Mouse (Mus musculus) thymus, adult 18-20 months (tissue): ENCODE measurements around the gene Polr2b.
A peak's percentile ranks its signal among the peaks of the same experiment; 100 is the strongest.

Experiments
- DNase-seq, 2 experiments: peaks; one replicate each; pipeline ENCODE4 v3.0.0; 2022; ENCODE audit warnings: mixed read lengths in 2 of 2

Gene Polr2b

DNA sequence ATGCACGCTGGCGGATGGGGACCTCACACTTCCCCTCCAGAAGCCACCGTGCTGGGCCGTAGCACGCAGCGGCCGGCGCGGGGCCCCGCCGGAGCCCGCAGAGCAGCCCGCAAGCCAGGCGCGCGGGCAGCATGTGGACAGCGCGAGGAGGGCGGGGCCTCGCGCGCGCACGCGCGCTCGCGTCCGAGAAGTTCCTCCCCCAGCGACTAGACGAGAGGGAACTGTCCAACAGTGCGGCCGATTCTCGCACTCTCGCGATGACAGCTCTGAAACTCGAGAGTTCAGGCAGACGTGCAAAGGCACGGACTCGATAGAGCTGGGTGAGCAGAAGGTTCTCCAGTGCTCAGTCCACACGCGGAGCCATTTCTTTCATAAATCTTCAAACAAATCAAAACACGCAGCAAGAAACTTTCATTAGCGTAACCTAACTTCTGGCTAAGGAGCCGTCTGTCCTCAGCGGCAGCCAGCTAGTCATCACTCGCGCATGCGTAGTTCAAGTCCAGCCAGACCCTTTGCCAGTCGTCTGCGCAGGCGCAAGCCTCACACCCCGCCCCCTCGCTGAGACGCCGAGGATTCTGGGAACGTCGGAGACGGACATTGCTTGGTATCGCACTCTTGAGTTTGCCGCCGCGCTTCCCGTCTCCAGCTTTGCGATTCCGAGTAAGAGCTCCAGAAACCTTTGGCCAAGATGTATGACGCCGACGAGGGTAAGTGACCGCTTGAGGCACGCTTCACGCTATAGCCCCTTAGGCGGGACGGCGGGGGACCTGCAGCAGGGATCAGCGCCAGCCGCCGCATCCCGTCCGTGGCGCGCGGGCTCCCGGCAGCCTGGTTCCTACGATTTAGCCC lies at the start of gene Polr2b, which contains the start of gene Noa1:
Polr2b (plus strand) TSS at position 224 of the 849 bp plus-strand sequence.
Noa1 (minus strand) TSS at position 161 of the 849 bp plus-strand sequence.
- peak; percentile 95 to 97 for DNase-seq

DNA sequence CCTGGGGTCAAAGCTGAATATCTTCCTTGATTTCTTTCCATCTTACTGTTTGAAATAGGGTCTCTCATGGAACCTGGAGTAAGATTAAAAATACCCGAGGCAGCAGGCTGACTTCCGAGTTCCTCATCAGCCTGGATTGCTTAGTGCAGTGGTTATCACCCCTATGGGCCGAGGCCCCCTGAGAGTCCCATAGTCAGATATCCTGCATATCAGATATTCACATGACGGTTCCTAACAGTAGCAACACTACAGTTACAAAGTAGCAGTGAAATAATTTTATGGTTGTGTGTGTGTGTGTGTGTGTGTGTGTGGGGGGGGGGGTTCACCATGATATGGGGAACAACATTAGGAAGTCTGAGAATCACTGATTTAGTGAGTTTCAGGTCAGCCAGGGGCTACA lies 48.8 kb upstream of the Polr2b start:
- DNase-seq, result no peak

DNA sequence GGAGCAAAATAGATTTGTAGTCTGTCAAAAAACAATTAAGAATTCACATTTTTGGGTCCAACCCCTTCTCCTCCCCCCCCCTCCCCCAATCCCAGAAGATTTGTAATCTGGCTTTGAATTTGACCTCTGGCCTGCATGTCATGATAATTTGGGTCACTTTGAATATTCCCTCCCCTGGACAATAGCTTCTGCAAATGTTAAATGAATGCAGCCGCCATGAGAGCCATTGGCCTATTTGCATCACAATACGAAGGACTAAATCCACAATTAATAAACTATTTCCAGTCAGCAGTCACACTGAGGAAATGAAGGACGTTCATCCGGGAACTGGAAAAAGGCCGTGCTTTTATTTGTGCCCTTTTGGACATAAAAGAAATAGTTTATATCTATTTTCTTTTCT lies 47.8 kb upstream of the Polr2b start:
- no peak for DNase-seq

DNA sequence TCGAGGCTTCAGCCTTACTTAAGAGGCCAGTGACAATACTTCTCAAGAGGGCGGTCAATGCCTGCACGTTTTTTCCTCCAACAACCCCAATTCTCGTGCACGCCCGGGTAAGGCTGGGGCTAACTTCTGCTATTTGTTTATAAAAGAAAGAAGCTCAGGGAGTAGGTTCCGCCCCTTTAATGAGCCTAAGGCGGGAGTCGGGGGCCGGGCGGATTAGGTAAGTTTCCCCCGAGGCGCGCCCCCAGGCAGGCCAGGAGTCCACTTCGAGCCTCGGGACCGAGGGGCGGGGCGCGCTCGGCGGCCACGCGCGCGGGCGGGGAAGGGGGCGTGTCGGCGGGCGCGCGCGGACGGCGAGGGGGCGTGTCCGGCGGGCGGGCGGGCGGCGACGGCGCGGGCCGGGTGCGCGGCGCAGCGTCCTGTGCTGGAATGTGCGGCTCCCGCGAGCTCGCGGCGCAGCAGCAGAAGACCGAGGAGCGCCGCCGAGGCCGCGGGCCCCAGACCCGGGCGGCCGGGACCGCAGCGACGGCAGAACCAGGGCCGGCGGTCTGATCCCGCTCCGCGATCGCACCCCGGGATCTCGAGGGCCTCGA lies 44.8 kb upstream of the Polr2b start, which contains the start of gene Rest:
Rest (plus strand) TSS at position 411 of the 590 bp plus-strand sequence.
- DNase-seq, result peak; percentile 61 to 66

DNA sequence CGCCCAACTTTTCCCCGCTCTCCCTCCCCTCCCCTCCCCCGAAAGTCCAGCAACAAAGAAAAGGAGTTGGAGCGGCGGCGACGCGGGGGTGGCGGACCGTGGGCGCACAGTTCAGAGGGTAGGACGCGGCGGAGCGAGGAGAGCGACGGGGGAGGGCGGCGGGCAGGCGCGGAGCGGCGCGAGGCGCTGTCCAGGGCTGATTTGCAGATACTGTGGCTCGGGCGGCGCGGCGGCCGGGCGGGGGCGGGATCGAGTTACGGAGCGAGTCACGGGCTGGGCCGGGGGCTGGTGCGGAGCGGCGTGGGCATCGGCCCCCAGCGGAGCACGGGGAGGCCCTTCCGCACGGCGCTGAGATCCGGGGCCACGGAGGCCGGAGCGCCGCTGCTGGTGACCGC lies 44.3 kb upstream of the Polr2b start:
- peak; percentile 63 to 64 for DNase-seq

DNA sequence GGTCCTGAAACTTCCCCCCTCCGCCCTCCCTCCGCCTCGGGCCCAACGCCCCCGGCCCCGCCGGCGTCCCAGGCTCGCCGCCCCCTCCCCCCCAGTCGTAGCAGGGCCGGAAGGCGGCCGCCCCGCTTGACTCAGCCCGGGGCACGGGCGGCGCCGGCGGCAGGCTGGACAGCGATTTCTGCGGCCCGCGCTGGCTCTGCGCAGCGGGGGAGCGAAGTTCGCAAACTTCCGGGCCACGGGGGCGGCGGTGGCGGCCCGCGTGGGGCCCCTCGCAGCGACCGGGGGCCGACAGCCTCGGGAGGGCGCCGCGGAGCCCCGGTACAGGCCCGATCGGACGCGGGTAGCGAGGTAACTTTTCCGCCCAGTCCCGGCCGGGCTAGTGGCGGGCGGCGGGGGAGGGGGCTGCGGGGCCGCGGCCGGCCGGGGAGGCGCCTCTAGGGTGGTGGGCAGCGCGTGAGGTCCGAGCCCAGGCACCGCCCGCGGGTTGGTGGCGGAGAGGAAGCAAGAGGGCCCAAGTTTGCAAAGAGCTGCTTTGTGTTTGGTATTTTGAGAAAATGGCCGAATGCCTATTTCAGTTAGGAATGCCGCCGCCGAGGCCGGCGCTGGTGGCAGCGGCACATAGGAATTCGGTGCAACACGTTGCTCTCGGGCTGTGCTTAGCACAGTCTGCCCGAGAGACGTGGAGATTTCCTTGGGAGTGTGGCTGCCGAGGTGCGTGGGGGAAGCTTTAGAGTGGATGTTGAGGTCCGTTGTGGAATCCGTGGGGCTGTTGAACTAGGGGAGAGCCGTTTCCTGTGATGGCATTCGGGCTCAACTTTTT lies 43.7 kb upstream of the Polr2b start:
- DNase-seq, result peak; percentile 48 to 49

DNA sequence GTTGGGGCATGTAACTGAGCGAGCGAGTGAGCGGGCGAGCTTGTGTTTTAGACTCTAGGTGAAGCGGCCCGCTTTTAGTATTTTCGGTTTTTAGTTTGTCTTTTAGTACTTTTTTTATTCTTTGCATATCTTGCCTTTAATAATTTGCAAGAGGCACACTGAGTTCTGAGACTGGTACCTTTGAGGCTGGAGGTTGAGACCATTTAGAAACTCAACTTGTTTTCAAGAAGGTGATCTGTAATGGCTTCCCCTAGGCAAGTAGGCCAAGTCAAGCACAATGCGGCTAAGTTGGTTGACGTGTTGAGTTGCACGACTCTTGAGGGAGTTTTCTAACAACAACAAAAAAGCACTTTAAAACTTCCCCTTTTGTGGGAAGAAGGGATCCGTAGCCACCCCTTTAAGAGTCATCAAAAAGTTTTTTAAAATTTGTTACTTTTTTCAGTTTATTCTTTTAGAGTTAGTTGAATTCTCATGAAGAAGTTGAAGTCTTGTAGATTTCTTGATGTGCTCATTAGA lies 43.0 kb upstream of the Polr2b start:
- DNase-seq, result no peak

DNA sequence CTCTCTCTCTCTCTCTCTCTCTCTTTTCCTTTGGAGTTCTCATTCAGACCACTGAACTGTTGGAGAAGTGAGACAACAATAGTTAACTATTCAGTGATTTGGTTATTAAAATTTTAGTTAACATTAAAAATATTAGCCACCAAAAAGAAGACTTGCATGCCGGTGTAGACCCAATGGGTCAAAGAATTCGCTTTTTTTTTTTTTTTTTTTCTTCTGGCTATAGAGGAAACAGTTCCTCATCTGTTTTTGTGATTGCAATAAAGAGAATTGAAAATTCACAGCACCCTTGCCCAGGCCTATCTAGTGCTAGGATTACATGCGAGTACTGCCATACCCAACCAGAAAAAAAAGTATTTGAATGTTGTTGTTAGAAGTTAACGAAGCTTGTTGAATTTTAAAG lies 42.5 kb upstream of the Polr2b start:
- DNase-seq, result no peak

DNA sequence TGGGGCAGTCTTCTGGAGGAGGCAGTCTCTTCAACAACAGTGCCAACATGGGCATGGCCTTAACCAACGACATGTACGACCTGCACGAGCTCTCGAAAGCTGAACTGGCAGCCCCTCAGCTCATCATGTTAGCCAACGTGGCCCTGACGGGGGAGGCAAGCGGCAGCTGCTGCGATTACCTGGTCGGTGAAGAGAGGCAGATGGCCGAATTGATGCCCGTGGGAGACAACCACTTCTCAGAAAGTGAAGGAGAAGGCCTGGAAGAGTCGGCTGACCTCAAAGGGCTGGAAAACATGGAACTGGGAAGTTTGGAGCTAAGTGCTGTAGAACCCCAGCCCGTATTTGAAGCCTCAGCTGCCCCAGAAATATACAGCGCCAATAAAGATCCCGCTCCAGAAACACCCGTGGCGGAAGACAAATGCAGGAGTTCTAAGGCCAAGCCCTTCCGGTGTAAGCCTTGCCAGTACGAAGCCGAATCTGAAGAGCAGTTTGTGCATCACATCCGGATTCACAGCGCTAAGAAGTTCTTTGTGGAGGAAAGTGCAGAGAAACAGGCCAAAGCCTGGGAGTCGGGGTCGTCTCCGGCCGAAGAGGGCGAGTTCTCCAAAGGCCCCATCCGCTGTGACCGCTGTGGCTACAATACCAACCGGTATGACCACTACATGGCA lies 41.9 kb upstream of the Polr2b start:
- no peak for DNase-seq

DNA sequence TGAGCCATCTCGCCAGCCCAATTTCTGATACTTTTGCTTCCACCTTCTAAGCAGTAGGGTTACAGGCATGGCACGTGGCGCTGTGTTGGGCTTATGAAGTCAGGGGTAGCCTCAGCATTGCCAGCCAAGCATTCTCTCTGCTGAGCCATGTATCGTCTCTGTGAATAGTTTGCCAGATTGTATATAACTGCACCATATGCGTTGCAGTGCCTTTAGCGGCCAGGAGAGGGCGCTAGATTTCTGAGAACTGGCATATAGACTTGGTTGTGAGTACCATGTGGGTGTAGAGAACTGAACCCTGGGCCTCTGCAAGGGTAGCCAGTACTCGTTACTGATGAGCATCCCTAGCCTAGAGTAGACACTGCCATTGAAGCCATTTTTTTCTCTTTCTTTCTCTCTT lies 40.5 kb upstream of the Polr2b start:
- DNase-seq, result no peak

DNA sequence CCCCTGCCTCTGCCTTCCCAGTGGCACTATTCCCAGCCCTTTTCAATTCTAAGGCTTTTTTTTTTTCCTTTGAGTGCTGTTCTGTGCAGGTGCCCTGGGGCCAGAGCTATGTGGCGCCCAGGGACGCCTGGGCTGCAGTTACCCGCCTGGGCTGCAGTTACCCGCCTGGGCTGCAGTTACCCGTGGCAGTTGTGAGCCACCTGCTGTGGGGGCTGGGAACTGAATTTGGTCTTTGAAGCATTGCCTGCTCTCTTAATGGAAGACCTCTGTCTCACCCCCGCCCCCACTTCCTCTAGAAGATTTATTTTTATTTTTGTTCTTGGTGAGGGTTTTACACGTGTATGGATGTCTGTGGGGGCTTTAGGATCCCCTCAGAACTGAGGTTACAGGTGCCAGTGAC lies 36.8 kb upstream of the Polr2b start:
- DNase-seq, result peak; percentile 67 to 79

DNA sequence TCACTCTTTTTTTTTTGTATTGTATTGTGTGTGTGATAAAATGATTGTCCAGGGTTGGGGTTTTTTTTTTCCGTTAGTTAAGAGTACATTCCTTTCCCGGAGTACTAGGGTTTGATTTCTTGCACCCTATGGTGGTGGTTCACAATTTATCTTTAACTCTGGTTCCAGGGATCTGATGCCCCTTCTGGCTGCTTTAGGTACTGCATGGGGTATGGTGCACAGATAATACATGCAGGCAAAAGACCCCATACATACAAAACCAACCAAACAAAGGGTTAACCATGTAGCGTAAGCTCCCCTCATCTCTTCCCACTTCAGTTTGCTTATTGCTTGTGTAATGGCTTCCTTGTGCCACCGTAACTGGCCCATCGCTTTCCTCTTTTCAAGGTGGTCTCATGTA lies 34.0 kb upstream of the Polr2b start:
- peak in 1 of 2 experiments; percentile 26 for DNase-seq

DNA sequence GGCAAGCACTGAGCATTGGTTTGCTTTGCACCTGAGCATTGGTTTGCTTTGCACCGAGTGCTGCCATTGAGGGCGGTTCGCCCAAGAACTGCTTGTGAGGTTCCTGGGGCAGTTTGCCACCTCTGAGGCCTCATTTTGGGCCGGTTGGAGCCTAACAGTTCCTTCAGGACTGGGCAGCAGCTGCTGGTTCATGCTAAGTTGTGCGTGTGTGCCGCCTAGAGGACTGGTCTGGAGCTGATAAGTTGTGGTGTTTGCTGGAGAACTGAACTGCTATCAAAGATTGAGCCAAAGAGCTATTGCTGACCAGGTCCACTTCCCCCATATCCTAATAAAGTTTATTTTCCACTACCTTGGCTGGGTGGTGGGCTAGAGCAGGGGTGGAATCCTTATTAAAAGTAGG lies 32.7 kb upstream of the Polr2b start:
- DNase-seq, result no peak

DNA sequence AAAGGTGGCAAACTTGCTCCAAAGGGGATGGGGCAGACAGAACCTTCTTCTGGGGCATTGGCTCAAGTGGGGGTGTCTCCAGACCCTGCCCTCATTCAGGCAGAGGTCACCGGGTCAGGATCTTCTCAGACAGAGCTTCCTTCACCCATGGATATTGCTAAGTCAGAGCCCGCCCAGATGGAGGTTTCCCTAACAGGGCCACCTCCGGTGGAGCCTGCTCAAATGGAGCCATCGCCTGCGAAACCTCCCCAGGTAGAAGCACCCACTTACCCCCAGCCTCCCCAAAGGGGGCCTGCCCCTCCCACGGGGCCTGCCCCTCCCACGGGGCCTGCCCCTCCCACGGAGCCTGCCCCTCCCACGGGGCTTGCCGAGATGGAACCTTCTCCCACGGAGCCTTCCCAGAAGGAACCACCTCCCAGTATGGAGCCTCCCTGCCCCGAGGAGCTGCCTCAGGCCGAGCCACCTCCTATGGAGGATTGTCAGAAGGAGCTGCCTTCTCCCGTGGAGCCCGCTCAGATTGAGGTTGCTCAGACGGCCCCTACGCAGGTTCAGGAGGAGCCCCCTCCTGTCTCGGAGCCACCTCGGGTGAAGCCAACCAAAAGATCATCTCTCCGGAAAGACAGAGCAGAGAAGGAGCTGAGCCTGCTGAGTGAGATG lies 28.3 kb upstream of the Polr2b start:
- no peak for DNase-seq

DNA sequence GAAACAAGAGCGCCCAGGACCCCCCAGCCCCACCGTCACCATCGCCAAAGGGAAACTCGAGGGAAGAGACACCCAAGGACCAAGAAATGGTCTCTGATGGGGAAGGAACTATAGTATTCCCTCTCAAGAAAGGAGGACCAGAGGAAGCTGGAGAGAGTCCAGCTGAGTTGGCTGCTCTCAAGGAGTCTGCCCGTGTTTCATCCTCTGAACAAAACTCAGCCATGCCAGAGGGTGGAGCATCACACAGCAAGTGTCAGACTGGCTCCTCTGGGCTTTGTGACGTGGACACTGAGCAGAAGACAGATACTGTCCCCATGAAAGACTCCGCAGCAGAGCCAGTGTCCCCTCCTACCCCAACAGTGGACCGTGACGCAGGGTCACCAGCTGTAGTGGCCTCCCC lies 27.7 kb upstream of the Polr2b start:
- DNase-seq, result no peak

DNA sequence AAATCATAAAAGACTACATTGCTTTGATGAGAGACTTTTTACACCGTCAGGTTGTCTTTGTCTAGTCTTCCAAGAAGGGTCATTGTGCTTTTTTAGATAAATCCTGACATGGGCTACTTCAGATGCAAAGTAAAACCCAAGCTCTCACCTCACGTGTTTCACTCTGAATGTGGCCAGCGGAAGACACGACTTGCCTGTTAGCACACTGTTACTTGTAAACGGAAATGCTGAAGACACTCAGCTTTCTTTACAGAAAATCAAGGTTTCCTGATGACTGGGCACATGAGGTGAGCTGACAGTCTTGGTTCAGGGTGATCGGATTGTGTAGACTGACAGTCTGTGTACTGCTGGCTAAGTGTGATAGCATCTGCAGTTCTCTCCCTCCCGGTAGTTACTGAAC lies 24.3 kb upstream of the Polr2b start:
- DNase-seq, result no peak

DNA sequence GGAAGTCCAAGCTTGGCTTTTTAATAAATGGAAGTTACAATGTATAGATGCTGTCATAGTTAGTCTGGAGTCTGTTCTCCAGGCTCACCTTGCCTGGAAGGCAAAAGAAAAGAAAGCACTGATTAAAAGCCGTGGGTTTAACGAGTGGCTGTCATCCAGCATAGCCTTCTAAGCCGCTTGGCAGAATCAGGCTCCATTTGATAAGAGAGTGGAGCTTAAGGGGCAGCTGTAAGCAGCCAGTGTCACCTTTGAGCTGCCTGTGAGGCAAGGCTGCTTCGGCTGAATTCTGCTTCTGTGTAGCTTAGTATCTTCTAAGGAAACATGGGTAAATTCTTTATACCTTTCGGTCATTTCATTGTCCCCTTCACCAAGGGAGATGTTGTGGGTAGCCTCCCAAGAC lies 23.0 kb upstream of the Polr2b start:
- no peak for DNase-seq

DNA sequence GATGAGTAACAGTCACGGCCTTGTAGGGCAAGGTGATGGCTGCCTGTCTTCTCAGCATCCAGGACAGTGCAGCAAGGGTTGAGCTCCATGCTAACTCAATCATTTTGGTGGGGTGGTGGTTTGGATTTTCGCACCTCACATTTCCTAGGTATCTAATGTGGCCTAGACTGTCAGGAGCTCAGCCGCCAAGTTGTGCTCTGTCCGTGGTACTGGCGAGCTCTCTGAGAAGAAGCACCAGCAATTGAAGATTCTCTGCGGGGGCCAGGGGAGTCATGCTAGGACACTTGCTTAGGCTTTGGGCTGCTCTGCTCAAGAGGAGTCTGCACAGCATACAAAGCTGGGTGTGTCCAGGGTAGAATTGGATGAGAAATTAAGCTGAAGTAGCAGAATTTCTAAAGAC lies 22.0 kb upstream of the Polr2b start:
- no peak for DNase-seq

DNA sequence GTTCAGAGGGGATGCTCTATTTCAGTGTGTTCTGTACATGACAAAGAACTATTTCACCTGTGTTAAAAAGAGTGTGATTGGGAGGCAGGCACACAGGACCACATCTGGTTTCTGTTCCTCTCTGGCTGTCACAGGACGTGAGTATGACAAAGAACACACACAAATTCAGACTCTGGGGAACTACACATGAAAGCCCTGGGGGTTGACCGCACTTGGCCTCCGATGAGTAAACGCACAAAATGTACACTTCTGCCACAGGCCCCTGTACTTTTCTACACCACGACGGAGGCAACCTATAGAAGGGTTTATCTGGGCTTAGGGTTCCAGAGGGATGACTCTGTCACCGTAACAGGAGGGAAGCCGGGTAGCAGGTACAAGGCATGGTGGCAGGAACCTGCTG lies 20.3 kb upstream of the Polr2b start:
- DNase-seq, result no peak

DNA sequence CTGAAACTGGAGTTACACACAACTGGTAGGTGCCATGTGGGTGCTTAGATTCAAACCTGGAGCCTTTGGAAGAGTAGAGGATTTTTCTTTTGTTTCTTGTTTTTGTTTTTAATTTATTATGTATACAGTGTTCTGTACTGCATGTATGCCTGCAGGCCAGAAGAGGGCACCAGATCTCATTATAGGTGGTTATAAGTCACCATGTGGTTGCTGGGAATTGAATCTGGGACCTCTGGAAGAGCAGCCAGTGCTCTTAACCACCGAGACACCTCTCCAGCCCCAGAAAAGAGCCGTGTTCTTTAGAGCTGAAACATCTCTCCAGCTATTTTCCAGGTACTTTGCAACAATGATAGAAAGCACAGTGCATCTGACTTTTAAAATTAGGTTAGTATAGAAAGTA lies 19.3 kb upstream of the Polr2b start:
- DNase-seq, result no peak

DNA sequence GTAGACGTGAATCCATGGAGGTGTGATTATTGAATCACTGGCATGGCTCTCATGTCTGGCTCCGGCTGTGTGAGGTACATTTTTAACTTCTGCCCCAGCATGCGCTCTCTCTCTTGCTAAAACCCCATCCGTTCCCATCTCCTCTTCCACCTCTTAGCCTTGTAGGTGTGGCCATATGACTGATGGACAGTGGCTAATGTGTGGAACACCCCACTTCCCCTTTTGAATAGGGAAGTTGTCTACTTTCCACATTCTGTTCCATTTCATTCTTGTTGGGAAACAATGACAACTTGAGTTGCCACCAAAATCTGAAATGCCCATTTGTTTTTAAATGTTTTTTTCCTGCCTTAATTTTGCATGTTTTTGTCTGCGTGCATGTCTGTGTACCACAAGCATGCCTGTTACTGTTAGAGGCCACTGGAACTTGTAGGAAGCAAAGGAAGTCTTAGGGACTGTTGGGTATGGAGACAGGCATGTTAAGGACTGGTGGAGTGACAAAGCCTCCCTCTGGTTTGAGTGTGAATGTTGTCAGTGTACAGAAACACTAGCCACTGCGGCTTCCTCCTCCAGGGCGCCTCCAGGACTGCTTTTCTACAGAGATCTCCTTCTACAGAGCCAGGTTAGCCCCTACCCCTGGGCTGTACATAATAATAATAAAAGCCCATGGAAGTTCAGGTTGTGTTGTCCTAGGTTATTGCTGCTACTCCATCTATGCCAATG lies 17.0 kb upstream of the Polr2b start:
- no peak for DNase-seq
